Mouse (Mus musculus) liver, embryonic 11.5 days (tissue): ENCODE measurements around the gene Gucd1. TPM values are rescaled to one million over a fixed set of nuclear protein-coding genes. Genes with fewer than 3 reads are reported as not detected.

Experiments used
- ATAC-seq: fragments of 200-750 bp; cut with Nextera tagmentation; replicated peaks from 2 replicates; pipeline ENCODE4 v1.8.0; 2017; ENCODE audit warnings: moderate number of reproducible peaks, mild to moderate bottlenecking, moderate TSS enrichment, moderate library complexity; ENCODE audit not compliant: low FRiP score
- DNase-seq: peaks from one replicate; pipeline ENCODE4 v3.0.0-alpha.2; 2017; ENCODE audit warnings: low spot score
- H3K27ac ChIP-seq: fragments of 300-500 bp; sonication (generic); 2 replicates; pipeline ENCODE4 v1.5.1; 2014; ENCODE audit warnings: mild to moderate bottlenecking, low read depth, low read length, control low read depth
- H3K27me3 ChIP-seq: fragments of 300-500 bp; sonication (generic); replicated peaks from 2 replicates; pipeline ENCODE4 v1.6.1; 2014; ENCODE audit warnings: low read length, mixed read lengths; ENCODE audit not compliant: control insufficient read depth, insufficient read depth
- H3K36me3 ChIP-seq: fragments of 300-500 bp; sonication (generic); 2 replicates; pipeline ENCODE4 v1.6.1; 2014; ENCODE audit warnings: mild to moderate bottlenecking, low read length, moderate library complexity, mixed read lengths; ENCODE audit not compliant: control insufficient read depth, insufficient read depth
- H3K4me1 ChIP-seq: fragments of 300-500 bp; sonication (generic); replicated peaks from 2 replicates; pipeline ENCODE4 v1.6.1; 2014; ENCODE audit warnings: low read length, mixed read lengths; ENCODE audit not compliant: control insufficient read depth, insufficient read depth
- H3K4me2 ChIP-seq: fragments of 300-500 bp; sonication (generic); 2 replicates; pipeline ENCODE4 v1.6.1; 2014; ENCODE audit warnings: mild to moderate bottlenecking, control low read depth, moderate library complexity
- H3K4me3 ChIP-seq: fragments of 300-500 bp; sonication (generic); 2 replicates; pipeline ENCODE4 v1.5.1; 2014; ENCODE audit warnings: low read depth, low read length, control low read depth
- H3K9ac ChIP-seq: fragments of 300-500 bp; sonication (generic); 2 replicates; pipeline ENCODE4 v1.6.1; 2014; ENCODE audit warnings: low read depth, low read length, control low read depth
- H3K9me3 ChIP-seq: fragments of 300-500 bp; sonication (generic); 2 replicates; pipeline ENCODE4 v1.6.1; 2016; ENCODE audit warnings: low read length, inconsistent platforms, mixed read lengths; ENCODE audit not compliant: control insufficient read depth
- WGBS: fragments of 180-500 bp; shearing (Covaris S2); extraction: QIAGEN DNeasy Blood & Tissue Kit; methylation state at CpG from one replicate; pipeline ENCODE4 v1.1.7; 2014; 5-methylcytosine and 5-hydroxymethylcytosine counted together
- polyA plus RNA-seq: library from polyadenylated mRNA; unstranded; fragments of >200 nt; fragmentation: Nextera tagmentation; extraction: Ambion mirVana; gene quantifications from 2 replicates; pipeline ENCODE4 v1.2.1, GENCODE M21; 2014

The Gucd1 gene
- polyA plus RNA-seq, 1 experiment from 2014 or later, result 44.5 TPM

- DNase-seq (peak; percentile 25), ATAC-seq (no peak)
- no peak overlapping the region for H3K4me2 ChIP-seq
- H3K4me3 ChIP-seq, result no peak overlapping the region
- H3K27me3 ChIP-seq, result no peaks in the 10 kb centered on the region
- 53% methylated on average over 8 of the region's 8 CpGs for WGBS
- H3K9ac ChIP-seq, result no peak overlapping the region
- no peak overlapping the region for H3K27ac ChIP-seq
- H3K4me1 ChIP-seq, result no peaks in the 10 kb centered on the region; the same call in none of the 2 replicates
- no peaks in the 10 kb centered on the region for H3K36me3 ChIP-seq
- no peaks in the 10 kb centered on the region for H3K9me3 ChIP-seq
These were observed 72.7 kb downstream of the Gucd1 start for GRCm38 (mm10) chr10:75445030-75445429.

- H3K27ac ChIP-seq, result no peak overlapping the region
- no peaks in the 10 kb centered on the region for H3K9me3 ChIP-seq
- H3K27me3 ChIP-seq, result no peaks in the 10 kb centered on the region
- no peak overlapping the region for H3K4me2 ChIP-seq
- H3K4me3 ChIP-seq, result no peak overlapping the region
- peak; percentile 31 for DNase-seq
- no peak overlapping the region for H3K9ac ChIP-seq
- no peaks in the 10 kb centered on the region for H3K36me3 ChIP-seq
- no peaks in the 10 kb centered on the region; the same call in none of the 2 replicates for H3K4me1 ChIP-seq
- ATAC-seq, result peak; percentile 52; the same call in 1 of the 2 replicates
- WGBS, result 69% methylated on average over 19 of the region's 19 CpGs
These were observed 73.5 kb downstream of the Gucd1 start for GRCm38 (mm10) chr10:75444111-75444826.

- DNase-seq, result no peak
- no peaks in the 10 kb centered on the region; the same call in none of the 2 replicates for H3K4me1 ChIP-seq
These were observed 74.8 kb downstream of the Gucd1 start for GRCm38 (mm10) chr10:75443017-75443416.

GRCm38 (mm10) chr10:75441800-75442199, 76.0 kb downstream of the Gucd1 start:
- no peak overlapping the region for H3K9ac ChIP-seq
- DNase-seq (peak; percentile 18), ATAC-seq (no peak)
- no peak overlapping the region for H3K4me3 ChIP-seq
- H3K36me3 ChIP-seq, result no peaks in the 10 kb centered on the region
- H3K9me3 ChIP-seq, result no peaks in the 10 kb centered on the region
- WGBS, result 64% methylated on average over 4 of the region's 4 CpGs
- H3K27me3 ChIP-seq, result no peaks in the 10 kb centered on the region
- no peak overlapping the region for H3K4me2 ChIP-seq
- no peak overlapping the region for H3K27ac ChIP-seq
- H3K4me1 ChIP-seq, result no peaks in the 10 kb centered on the region; the same call in 1 of the 2 replicates

More at GRCm38 (mm10) chr10:75443017-75443416, 74.8 kb downstream of the Gucd1 start:
- H3K27ac ChIP-seq, result no peak overlapping the region
- no peaks in the 10 kb centered on the region for H3K9me3 ChIP-seq
- no peak overlapping the region for H3K9ac ChIP-seq
- H3K36me3 ChIP-seq, result no peaks in the 10 kb centered on the region
- ATAC-seq, result no peak
- H3K4me2 ChIP-seq, result no peak overlapping the region
- no peaks in the 10 kb centered on the region for H3K27me3 ChIP-seq
- no peak overlapping the region for H3K4me3 ChIP-seq
- WGBS, result 72% methylated on average over 4 of the region's 4 CpGs

GRCm38 (mm10) chr10:75440756-75441155, 77.0 kb downstream of the Gucd1 start:
- 93% methylated on average over 3 of the region's 3 CpGs for WGBS
- Histone ChIP-seq H3K9ac (no peak overlapping the region), H3K36me3 (no peaks in the 10 kb centered on the region), H3K4me2 (no peak overlapping the region), H3K4me1 (no peaks in the 10 kb centered on the region; the same call in 1 of the 2 replicates), H3K27me3 (no peaks in the 10 kb centered on the region), H3K27ac (no peak overlapping the region), H3K4me3 (no peak overlapping the region), H3K9me3 (no peaks in the 10 kb centered on the region)
- DNase-seq (peak; percentile 26), ATAC-seq (no peak)

- H3K4me1 ChIP-seq, result no peaks in the 10 kb centered on the region; the same call in 1 of the 2 replicates
- H3K4me2 ChIP-seq, result no peak overlapping the region
- ATAC-seq (0 out of 2 replicates have a peak, but pooled peaks have one; percentile 24), DNase-seq (peak; percentile 39)
- no peak overlapping the region for H3K4me3 ChIP-seq
- WGBS, result 54% methylated on average over 7 of the region's 7 CpGs
- no peaks in the 10 kb centered on the region for H3K27me3 ChIP-seq
- no peak overlapping the region for H3K9ac ChIP-seq
- H3K36me3 ChIP-seq, result no peaks in the 10 kb centered on the region
- H3K27ac ChIP-seq, result no peak overlapping the region
- H3K9me3 ChIP-seq, result no peaks in the 10 kb centered on the region
These were observed 78.5 kb downstream of the Gucd1 start for GRCm38 (mm10) chr10:75439211-75439811.

- Histone ChIP-seq H3K4me2 (no peak overlapping the region), H3K9ac (no peak overlapping the region), H3K27me3 (no peaks in the 10 kb centered on the region), H3K4me3 (no peak overlapping the region), H3K9me3 (no peaks in the 10 kb centered on the region), H3K27ac (no peak overlapping the region), H3K4me1 (no peaks in the 10 kb centered on the region), H3K36me3 (no peaks in the 10 kb centered on the region)
- WGBS, result 74% methylated on average over 13 of the region's 13 CpGs
- DNase-seq (peak; percentile 32), ATAC-seq (no peak)
These were observed 79.5 kb downstream of the Gucd1 start for GRCm38 (mm10) chr10:75438132-75438810.

- WGBS, result 78% methylated on average over 1 of the region's 1 CpGs
- H3K9me3 ChIP-seq, result no peaks in the 10 kb centered on the region
- DNase-seq (no peak), ATAC-seq (no peak)
- H3K27ac ChIP-seq, result no peak overlapping the region
- no peaks in the 10 kb centered on the region for H3K27me3 ChIP-seq
- H3K9ac ChIP-seq, result no peak overlapping the region
- no peak overlapping the region for H3K4me2 ChIP-seq
- H3K4me3 ChIP-seq, result no peak overlapping the region
- no peaks in the 10 kb centered on the region for H3K36me3 ChIP-seq
- no peaks in the 10 kb centered on the region for H3K4me1 ChIP-seq
These were observed 80.5 kb downstream of the Gucd1 start for GRCm38 (mm10) chr10:75437284-75437683.
